Mouse (Mus musculus) embryonic facial prominence, embryonic 14.5 days (tissue): ENCODE results near the gene Ch25h. TPM values are rescaled to one million over a fixed set of nuclear protein-coding genes. Genes with fewer than 3 reads are reported as not detected.
A peak's percentile ranks its signal among the peaks of the same experiment; 100 is the strongest.

ENCODE experiments used
- ATAC-seq: fragments of 200-750 bp; cut with Nextera tagmentation; 2 replicates; pipeline ENCODE4 v1.8.0; 2017; ENCODE audit warnings: low read depth, moderate number of reproducible peaks, moderate TSS enrichment
- DNase-seq: peaks from one replicate; pipeline ENCODE4 v3.0.0-alpha.2; 2015; ENCODE audit warnings: low spot score
- H3K27ac ChIP-seq: fragments of 300-500 bp; sonication (generic); replicated peaks from 2 replicates; pipeline ENCODE4 v1.5.1; 2014; ENCODE audit warnings: low read depth, mild to moderate bottlenecking, low read length, moderate library complexity
- H3K27me3 ChIP-seq: fragments of 300-500 bp; sonication (generic); replicated peaks from 2 replicates; pipeline ENCODE4 v1.6.1; 2014; ENCODE audit warnings: low read length; ENCODE audit not compliant: control insufficient read depth, insufficient read depth
- H3K36me3 ChIP-seq: fragments of 300-500 bp; sonication (generic); 2 replicates; pipeline ENCODE4 v1.6.1; 2014; ENCODE audit warnings: low read length, mixed read lengths; ENCODE audit not compliant: control insufficient read depth, insufficient read depth
- H3K4me1 ChIP-seq: fragments of 300-500 bp; sonication (generic); 2 replicates; pipeline ENCODE4 v1.6.1; 2014; ENCODE audit warnings: antibody characterized with exemption, low read length; ENCODE audit not compliant: control insufficient read depth, insufficient read depth
- H3K4me2 ChIP-seq: fragments of 300-500 bp; sonication (generic); 2 replicates; pipeline ENCODE4 v1.6.1; 2014; ENCODE audit warnings: low read depth, mild to moderate bottlenecking, low read length, moderate library complexity, mixed read lengths
- H3K4me3 ChIP-seq: fragments of 300-500 bp; sonication (generic); 2 replicates; pipeline ENCODE4 v1.5.1; 2014; ENCODE audit warnings: low read depth, mild to moderate bottlenecking, low read length
- H3K9ac ChIP-seq: fragments of 300-500 bp; sonication (generic); 2 replicates; pipeline ENCODE4 v1.6.1; 2014; ENCODE audit warnings: low read depth, mild to moderate bottlenecking, low read length, moderate library complexity, mixed read lengths
- H3K9me3 ChIP-seq: fragments of 300-500 bp; sonication (generic); 2 replicates; pipeline ENCODE4 v1.6.1; 2016; ENCODE audit warnings: low read length; ENCODE audit not compliant: control insufficient read depth
- WGBS: fragments of 180-500 bp; shearing (Covaris S2); extraction: QIAGEN DNeasy Blood & Tissue Kit; methylation state at CpG from one replicate; pipeline ENCODE4 v1.1.7; 2014; 5-methylcytosine and 5-hydroxymethylcytosine counted together
- polyA plus RNA-seq: library from polyadenylated mRNA; unstranded; fragments of >200 nt; fragmentation: Nextera tagmentation; extraction: Ambion mirVana; gene quantifications from 2 replicates; pipeline ENCODE4 v1.2.1, GENCODE M21; 2014

Gene Ch25h
- polyA plus RNA-seq, result 7.3 and 11.5 TPM in 2 replicates

GRCm38 (mm10) chr19:34474991-34475971 is at the start of gene Ch25h:
Gene Ch25h, minus strand, starts transcription at chr19:34475164.
- Histone ChIP-seq H3K27ac (peak within 1 kb of the TSS; percentile 45; the same call in 1 of the 2 replicates), H3K9me3 (no peaks in the 10 kb centered on the region), H3K27me3 (peaks cover 40% of the 10 kb centered on the region), H3K4me2 (peak within 1 kb of the TSS; percentile 95), H3K9ac (peak within 1 kb of the TSS; percentile 59), H3K4me3 (peak within 1 kb of the TSS; percentile 56), H3K36me3 (no peaks in the 10 kb centered on the region), H3K4me1 (peaks cover 15% of the 10 kb centered on the region; the same call in 1 of the 2 replicates)
- DNase-seq (peak; percentile 86), ATAC-seq (peak; percentile 72)
- 1% methylated on average over 33 of the region's 35 CpGs for WGBS

GRCm38 (mm10) chr19:34524646-34525045 is 49.7 kb upstream of the Ch25h start:
- no peaks in the 10 kb centered on the region for H3K27me3 ChIP-seq
- no peak overlapping the region for H3K4me3 ChIP-seq
- WGBS, result 43% methylated on average over 9 of the region's 9 CpGs
- no peaks in the 10 kb centered on the region for H3K9me3 ChIP-seq
- no peak overlapping the region for H3K27ac ChIP-seq
- no peak overlapping the region for H3K4me2 ChIP-seq
- ATAC-seq (no peak), DNase-seq (no peak)
- peaks cover 12% of the 10 kb centered on the region; the same call in 1 of the 2 replicates for H3K36me3 ChIP-seq
- H3K9ac ChIP-seq, result no peak overlapping the region
- peaks cover 12% of the 10 kb centered on the region for H3K4me1 ChIP-seq

- no peaks in the 10 kb centered on the region for H3K9me3 ChIP-seq
- no peaks in the 10 kb centered on the region for H3K27me3 ChIP-seq
- H3K9ac ChIP-seq, result no peak overlapping the region
- no peak for DNase-seq
- H3K4me1 ChIP-seq, result peaks cover 12% of the 10 kb centered on the region
- no peak for ATAC-seq
- H3K36me3 ChIP-seq, result peaks cover 20% of the 10 kb centered on the region; the same call in 1 of the 2 replicates
- H3K4me3 ChIP-seq, result no peak overlapping the region
- 77% methylated on average over 12 of the region's 12 CpGs for WGBS
- H3K4me2 ChIP-seq, result no peak overlapping the region
- no peak overlapping the region for H3K27ac ChIP-seq
These were observed 48.3 kb upstream of the Ch25h start for GRCm38 (mm10) chr19:34523106-34523725.

GRCm38 (mm10) chr19:34521978-34522377 is 47.0 kb upstream of the Ch25h start:
- Histone ChIP-seq H3K4me2 (no peak overlapping the region), H3K9ac (no peak overlapping the region), H3K4me1 (peaks cover 12% of the 10 kb centered on the region), H3K27ac (no peak overlapping the region), H3K27me3 (no peaks in the 10 kb centered on the region), H3K9me3 (no peaks in the 10 kb centered on the region), H3K36me3 (peaks cover 23% of the 10 kb centered on the region; the same call in 1 of the 2 replicates), H3K4me3 (no peak overlapping the region)
- WGBS, result 81% methylated on average over 1 of the region's 1 CpGs
- DNase-seq (no peak), ATAC-seq (no peak)

- no peaks in the 10 kb centered on the region for H3K9me3 ChIP-seq
- DNase-seq, result no peak
- H3K4me1 ChIP-seq, result peaks cover 10% of the 10 kb centered on the region
- H3K27me3 ChIP-seq, result no peaks in the 10 kb centered on the region
- H3K9ac ChIP-seq, result no peak overlapping the region
- 77% methylated on average over 2 of the region's 2 CpGs for WGBS
- no peak overlapping the region for H3K27ac ChIP-seq
- peaks cover 23% of the 10 kb centered on the region; the same call in 1 of the 2 replicates for H3K36me3 ChIP-seq
- H3K4me3 ChIP-seq, result no peak overlapping the region
- ATAC-seq, result no peak
- H3K4me2 ChIP-seq, result no peak overlapping the region
These were observed 46.4 kb upstream of the Ch25h start for GRCm38 (mm10) chr19:34521361-34521760.

GRCm38 (mm10) chr19:34520051-34520450 is 45.1 kb upstream of the Ch25h start:
- 76% methylated on average over 4 of the region's 4 CpGs for WGBS
- H3K4me2 ChIP-seq, result no peak overlapping the region
- no peak for ATAC-seq

GRCm38 (mm10) chr19:34519646-34520045 is 44.7 kb upstream of the Ch25h start:
- Histone ChIP-seq H3K27ac (no peak overlapping the region), H3K4me2 (no peak overlapping the region), H3K4me1 (0 out of 2 replicates have a peak, but pooled peaks cover 2% of the 10 kb centered on the region), H3K9me3 (no peaks in the 10 kb centered on the region), H3K9ac (no peak overlapping the region), H3K4me3 (no peak overlapping the region), H3K27me3 (no peaks in the 10 kb centered on the region), H3K36me3 (peaks cover 23% of the 10 kb centered on the region; the same call in 1 of the 2 replicates)
- DNase-seq (no peak), ATAC-seq (no peak)
- WGBS, result 82% methylated on average over 3 of the region's 3 CpGs

More at GRCm38 (mm10) chr19:34520051-34520450, 45.1 kb upstream of the Ch25h start:
- no peak overlapping the region for H3K9ac ChIP-seq
- 0 out of 2 replicates have a peak, but pooled peaks cover 5% of the 10 kb centered on the region for H3K4me1 ChIP-seq
- peaks cover 23% of the 10 kb centered on the region; the same call in 1 of the 2 replicates for H3K36me3 ChIP-seq
- no peak overlapping the region for H3K4me3 ChIP-seq
- H3K9me3 ChIP-seq, result no peaks in the 10 kb centered on the region
- no peaks in the 10 kb centered on the region for H3K27me3 ChIP-seq
- no peak overlapping the region for H3K27ac ChIP-seq
- DNase-seq, result no peak

GRCm38 (mm10) chr19:34518786-34519185 is 43.8 kb upstream of the Ch25h start:
- Histone ChIP-seq H3K9ac (no peak overlapping the region), H3K36me3 (peaks cover 23% of the 10 kb centered on the region; the same call in 1 of the 2 replicates), H3K4me2 (no peak overlapping the region), H3K27me3 (no peaks in the 10 kb centered on the region), H3K4me1 (no peaks in the 10 kb centered on the region), H3K4me3 (no peak overlapping the region), H3K9me3 (no peaks in the 10 kb centered on the region), H3K27ac (no peak overlapping the region)
- no peak for ATAC-seq
- WGBS, result 65% methylated on average over 3 of the region's 3 CpGs
- DNase-seq, result no peak
